Mouse (Mus musculus): ENCODE results near the gene Slc35f2. TPM values are rescaled to one million over a fixed set of nuclear protein-coding genes. Genes with fewer than 3 reads are reported as not detected.

Gene Slc35f2
- total RNA-seq, 1 experiment, result 61.1 TPM

DNA sequence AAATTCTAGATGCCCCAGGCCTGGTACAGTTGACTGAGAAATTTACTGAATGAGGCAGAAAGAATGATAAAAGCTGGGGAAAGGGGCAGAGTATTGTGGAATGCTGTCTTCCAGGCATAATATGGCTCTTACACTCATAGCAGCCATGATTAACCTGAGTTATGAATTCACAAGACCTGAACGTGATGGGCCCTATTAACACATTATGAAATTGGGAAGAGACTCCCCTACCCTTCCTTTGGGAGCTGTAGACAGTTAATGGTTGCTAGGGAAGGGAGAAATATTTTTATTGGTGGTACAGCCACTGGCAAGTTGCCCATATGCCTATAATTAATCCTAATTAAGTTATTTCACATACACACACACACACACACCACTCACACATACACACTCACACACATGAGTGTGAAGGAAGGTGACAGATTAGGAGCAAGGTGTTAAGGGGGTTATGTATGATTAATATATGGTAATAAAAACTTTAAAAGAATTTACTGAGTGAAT lies 22.5 kb downstream of the Slc35f2 start:
- no peak for DNase-seq (ENCODE audit: low read depth, low spot score)
- H3K9me3 ChIP-seq (ENCODE audit: control insufficient read depth, insufficient read depth, low read depth, low read length), result no peaks in the 10 kb centered on the region
- TF ChIP-seq MAFK (IDR thresholded peaks at IDR 0.05; ENCODE audit: insufficient read depth, low read depth, low read length) (no peak), HCFC1 (IDR thresholded peaks at IDR 0.05; ENCODE audit: borderline replicate concordance, insufficient read depth, low read length) (no peak), ZNF384 (IDR thresholded peaks at IDR 0.05; ENCODE audit: low read depth, low read length) (no peak), ZC3H11A (IDR thresholded peaks at IDR 0.05; ENCODE audit: borderline replicate concordance, low read depth, low read length) (no peak), CHD2 (IDR thresholded peaks at IDR 0.05; ENCODE audit: low read depth, low read length) (no peak)
- H3K4me3 ChIP-seq (ENCODE audit: insufficient read depth in 1 of 2, low read depth in 1 of 2, low read length in 2 of 2, poor library complexity in 1 of 2, severe bottlenecking in 1 of 2), result no peak overlapping the region
- H3K9ac ChIP-seq (ENCODE audit: insufficient read depth, low read depth, low read length, poor library complexity, severe bottlenecking), result no peak overlapping the region
- peaks cover 13% of the 10 kb centered on the region in 2 experiments; a peak in 3 of 4 replicates for H3K4me1 ChIP-seq (ENCODE audit: control insufficient read depth in 2 of 2, insufficient read depth in 2 of 2, low read length in 2 of 2, poor library complexity in 1 of 2)
- no peaks in the 10 kb centered on the region for H3K36me3 ChIP-seq (ENCODE audit: control insufficient read depth, insufficient read depth, low read length, poor library complexity, severe bottlenecking)
- in situ Hi-C loops (cut with MboI; ENCODE audit: low sequenced_read_pairs in 2 of 2, unreplicated experiment in 2 of 2), result no loop called here
- no peak overlapping the region for H3K27ac ChIP-seq (ENCODE audit: insufficient read depth, low read depth, low read length, poor library complexity, severe bottlenecking)

DNA sequence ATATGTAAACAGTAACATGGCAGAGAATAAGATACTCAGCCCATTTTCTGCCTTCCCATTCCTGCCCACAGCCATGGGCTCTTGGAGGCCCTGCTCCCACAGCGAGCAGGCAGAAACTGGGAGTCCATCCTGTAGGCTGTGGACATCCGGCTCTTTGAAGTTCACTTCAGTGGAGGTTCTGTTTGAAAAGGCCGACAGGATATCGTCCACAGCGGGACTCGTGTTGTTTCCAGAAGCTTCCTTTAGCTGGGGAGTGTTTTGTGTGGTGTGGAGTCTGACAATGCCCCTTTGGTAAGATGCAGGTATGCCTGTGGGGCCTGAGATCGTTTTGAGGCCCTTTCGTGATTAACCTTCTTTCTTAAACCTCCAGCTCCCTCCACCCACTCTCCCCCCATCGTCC lies 23.2 kb downstream of the Slc35f2 start:
- H3K27ac ChIP-seq (ENCODE audit: insufficient read depth, low read depth, low read length, poor library complexity, severe bottlenecking), result no peak overlapping the region
- in situ Hi-C loops (cut with MboI; ENCODE audit: low sequenced_read_pairs in 2 of 2, unreplicated experiment in 2 of 2), result no loop called here
- no peak for DNase-seq (ENCODE audit: low read depth, low spot score)
- no peak overlapping the region for H3K4me3 ChIP-seq (ENCODE audit: insufficient read depth in 1 of 2, low read depth in 1 of 2, low read length in 2 of 2, poor library complexity in 1 of 2, severe bottlenecking in 1 of 2)
- H3K4me1 ChIP-seq (ENCODE audit: control insufficient read depth in 2 of 2, insufficient read depth in 2 of 2, low read length in 2 of 2, poor library complexity in 1 of 2), result peaks cover 13% of the 10 kb centered on the region in 2 experiments
- TF ChIP-seq CHD2 (IDR thresholded peaks at IDR 0.05; ENCODE audit: low read depth, low read length) (no peak), ZC3H11A (IDR thresholded peaks at IDR 0.05; ENCODE audit: borderline replicate concordance, low read depth, low read length) (no peak), HCFC1 (IDR thresholded peaks at IDR 0.05; ENCODE audit: borderline replicate concordance, insufficient read depth, low read length) (no peak), ZNF384 (IDR thresholded peaks at IDR 0.05; ENCODE audit: low read depth, low read length) (no peak), MAFK (IDR thresholded peaks at IDR 0.05; ENCODE audit: insufficient read depth, low read depth, low read length) (no peak)
- no peaks in the 10 kb centered on the region for H3K9me3 ChIP-seq (ENCODE audit: control insufficient read depth, insufficient read depth, low read depth, low read length)
- H3K36me3 ChIP-seq (ENCODE audit: control insufficient read depth, insufficient read depth, low read length, poor library complexity, severe bottlenecking), result no peaks in the 10 kb centered on the region
- H3K9ac ChIP-seq (ENCODE audit: insufficient read depth, low read depth, low read length, poor library complexity, severe bottlenecking), result no peak overlapping the region

GRCm38 (mm10) chr9:53795351-53795750 lies 24.0 kb downstream of the Slc35f2 start:
- peaks cover 13% of the 10 kb centered on the region in 2 experiments for H3K4me1 ChIP-seq (ENCODE audit: control insufficient read depth in 2 of 2, insufficient read depth in 2 of 2, low read length in 2 of 2, poor library complexity in 1 of 2)
- no peak for DNase-seq (ENCODE audit: low read depth, low spot score)
- no peak overlapping the region; the same call in 1 of the 2 replicates for H3K27ac ChIP-seq (ENCODE audit: insufficient read depth, low read depth, low read length, poor library complexity, severe bottlenecking)
- TF ChIP-seq CHD2 (IDR thresholded peaks at IDR 0.05; ENCODE audit: low read depth, low read length) (no peak), ZNF384 (IDR thresholded peaks at IDR 0.05; ENCODE audit: low read depth, low read length) (no peak), MAFK (IDR thresholded peaks at IDR 0.05; ENCODE audit: insufficient read depth, low read depth, low read length) (no peak), ZC3H11A (IDR thresholded peaks at IDR 0.05; ENCODE audit: borderline replicate concordance, low read depth, low read length) (no peak), HCFC1 (IDR thresholded peaks at IDR 0.05; ENCODE audit: borderline replicate concordance, insufficient read depth, low read length) (no peak)
- in situ Hi-C loops (cut with MboI; ENCODE audit: low sequenced_read_pairs in 2 of 2, unreplicated experiment in 2 of 2), result no loop called here
- no peaks in the 10 kb centered on the region for H3K36me3 ChIP-seq (ENCODE audit: control insufficient read depth, insufficient read depth, low read length, poor library complexity, severe bottlenecking)
- no peak overlapping the region for H3K9ac ChIP-seq (ENCODE audit: insufficient read depth, low read depth, low read length, poor library complexity, severe bottlenecking)
- H3K9me3 ChIP-seq (ENCODE audit: control insufficient read depth, insufficient read depth, low read depth, low read length), result no peaks in the 10 kb centered on the region
- H3K4me3 ChIP-seq (ENCODE audit: insufficient read depth in 1 of 2, low read depth in 1 of 2, low read length in 2 of 2, poor library complexity in 1 of 2, severe bottlenecking in 1 of 2), result no peak overlapping the region

DNA sequence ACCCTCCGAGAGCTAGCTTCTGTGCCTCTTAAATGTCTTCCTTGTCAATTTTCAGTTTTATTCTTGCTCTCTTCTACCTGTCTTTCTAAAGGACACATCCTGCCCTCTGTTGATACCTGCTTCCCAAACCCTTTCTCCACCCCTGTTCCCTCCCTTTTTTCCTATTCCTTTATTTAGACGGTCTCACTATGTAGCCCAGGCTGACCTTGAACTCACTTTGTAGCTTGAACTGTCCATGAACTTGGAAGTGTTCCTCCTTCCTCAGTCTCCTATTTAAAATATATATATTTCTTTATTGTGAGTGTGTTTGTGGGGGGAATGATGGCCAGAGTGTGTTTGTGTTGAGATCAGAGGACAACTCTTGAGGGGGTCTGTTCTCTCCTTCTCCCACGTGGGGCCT lies 25.0 kb downstream of the Slc35f2 start:
- Histone ChIP-seq H3K4me3 (ENCODE audit: insufficient read depth in 1 of 2, low read depth in 1 of 2, low read length in 2 of 2, poor library complexity in 1 of 2, severe bottlenecking in 1 of 2) (no peak overlapping the region), H3K36me3 (ENCODE audit: control insufficient read depth, insufficient read depth, low read length, poor library complexity, severe bottlenecking) (peaks cover 8% of the 10 kb centered on the region), H3K9me3 (ENCODE audit: control insufficient read depth, insufficient read depth, low read depth, low read length) (no peaks in the 10 kb centered on the region), H3K27ac (ENCODE audit: insufficient read depth, low read depth, low read length, poor library complexity, severe bottlenecking) (peak overlapping the region; percentile 53; the same call in 1 of the 2 replicates), H3K9ac (ENCODE audit: insufficient read depth, low read depth, low read length, poor library complexity, severe bottlenecking) (no peak overlapping the region; the same call in 1 of the 2 replicates), H3K4me1 (ENCODE audit: control insufficient read depth in 2 of 2, insufficient read depth in 2 of 2, low read length in 2 of 2, poor library complexity in 1 of 2) (peaks cover 13 to 16% of the 10 kb centered on the region in 2 experiments)
- in situ Hi-C loops (cut with MboI; ENCODE audit: low sequenced_read_pairs in 2 of 2, unreplicated experiment in 2 of 2), result no loop called here
- TF ChIP-seq MAFK (IDR thresholded peaks at IDR 0.05; ENCODE audit: insufficient read depth, low read depth, low read length), result no peak
- TF ChIP-seq HCFC1 (IDR thresholded peaks at IDR 0.05; ENCODE audit: borderline replicate concordance, insufficient read depth, low read length), result no peak
- no peak for TF ChIP-seq CHD2 (IDR thresholded peaks at IDR 0.05; ENCODE audit: low read depth, low read length)
- TF ChIP-seq ZC3H11A (IDR thresholded peaks at IDR 0.05; ENCODE audit: borderline replicate concordance, low read depth, low read length), result no peak
- TF ChIP-seq ZNF384 (IDR thresholded peaks at IDR 0.05; ENCODE audit: low read depth, low read length), result no peak
- DNase-seq (ENCODE audit: low read depth, low spot score), result no peak

Measured in ES-E14 (cell line).